Mouse (Mus musculus): ENCODE results near the gene Tenm4.

The Tenm4 gene

GRCm38 (mm10) chr7:96341479-96341878 lies 170.4 kb downstream of the Tenm4 start:
- no peak for DNase-seq (ENCODE audit: low spot score)

GRCm38 (mm10) chr7:96342996-96343395 lies 171.9 kb downstream of the Tenm4 start:
- no peak for DNase-seq (ENCODE audit: low spot score)

- no peak for DNase-seq (ENCODE audit: low spot score)
These were observed 172.6 kb downstream of the Tenm4 start for GRCm38 (mm10) chr7:96343667-96344066.

GRCm38 (mm10) chr7:96352671-96353070 lies 181.6 kb downstream of the Tenm4 start:
- no peak for DNase-seq (ENCODE audit: low spot score)

GRCm38 (mm10) chr7:96356285-96356811 lies 185.3 kb downstream of the Tenm4 start:
- DNase-seq (ENCODE audit: low spot score) = no peak

- DNase-seq (ENCODE audit: low spot score) = no peak
These were observed 186.5 kb downstream of the Tenm4 start for GRCm38 (mm10) chr7:96357550-96357949.

- no peak for DNase-seq (ENCODE audit: low spot score)
These were observed 192.3 kb downstream of the Tenm4 start for GRCm38 (mm10) chr7:96363311-96363710.

- no peak for DNase-seq (ENCODE audit: low spot score)
These were observed 198.9 kb downstream of the Tenm4 start for GRCm38 (mm10) chr7:96369947-96370346.

GRCm38 (mm10) chr7:96374004-96374663 lies 203.1 kb downstream of the Tenm4 start:
- DNase-seq (ENCODE audit: low spot score) = no peak

GRCm38 (mm10) chr7:96375507-96375906 lies 204.5 kb downstream of the Tenm4 start:
- no peak for DNase-seq (ENCODE audit: low spot score)

- DNase-seq (ENCODE audit: low spot score) = no peak
These were observed 212.9 kb downstream of the Tenm4 start for GRCm38 (mm10) chr7:96383686-96384528.

GRCm38 (mm10) chr7:96384726-96385500 lies 213.9 kb downstream of the Tenm4 start:
- DNase-seq (ENCODE audit: low spot score) = no peak

- DNase-seq (ENCODE audit: low spot score) = no peak
These were observed 214.8 kb downstream of the Tenm4 start for GRCm38 (mm10) chr7:96385850-96386249.

- DNase-seq (ENCODE audit: low spot score) = no peak
These were observed 219.1 kb downstream of the Tenm4 start for GRCm38 (mm10) chr7:96390034-96390670.

GRCm38 (mm10) chr7:96390894-96391293 lies 219.8 kb downstream of the Tenm4 start:
- no peak for DNase-seq (ENCODE audit: low spot score)

GRCm38 (mm10) chr7:96391797-96392472 lies 220.9 kb downstream of the Tenm4 start:
- DNase-seq (ENCODE audit: low spot score) = no peak

GRCm38 (mm10) chr7:96392600-96392999 lies 221.6 kb downstream of the Tenm4 start:
- no peak for DNase-seq (ENCODE audit: low spot score)

GRCm38 (mm10) chr7:96397940-96398339 lies 226.9 kb downstream of the Tenm4 start:
- no peak for DNase-seq (ENCODE audit: low spot score)

GRCm38 (mm10) chr7:96400411-96400810 lies 229.4 kb downstream of the Tenm4 start:
- no peak for DNase-seq (ENCODE audit: low spot score)

GRCm38 (mm10) chr7:96406630-96407214 lies 235.7 kb downstream of the Tenm4 start:
- no peak for DNase-seq (ENCODE audit: low spot score)
